Mouse (Mus musculus): ENCODE measurements around the gene Sncg.
A peak's percentile ranks its signal among the peaks of the same experiment; 100 is the strongest.
"Not testable (repeated sequence)": the region's sequence is repeated elsewhere in the genome, so short reads cannot be mapped to it uniquely, and the experiment has no call there.

The Sncg gene

DNA sequence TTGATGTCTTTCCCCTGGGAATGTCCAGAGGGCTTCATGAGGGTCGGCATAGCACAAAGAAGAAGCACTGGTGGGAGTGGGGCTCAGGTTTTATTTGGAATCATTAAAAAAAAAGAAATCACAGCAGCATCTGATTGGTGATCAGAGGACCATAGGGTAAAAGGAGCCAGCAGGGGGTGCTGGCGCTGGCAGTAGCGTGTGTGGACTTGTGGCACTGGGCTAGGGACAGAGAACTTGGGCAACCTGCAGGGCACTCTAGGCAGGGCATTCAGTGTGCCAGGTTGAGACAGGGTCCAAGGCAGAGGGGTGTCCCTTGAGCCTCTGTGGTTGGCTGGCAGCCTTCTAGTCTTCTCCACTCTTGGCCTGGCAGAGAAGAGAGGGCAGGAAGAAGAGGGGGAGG lies 4.4 kb downstream of the Sncg start:
- DNase-seq (ENCODE audit: low spot score in 2 of 2), result no peak

- no peak for DNase-seq (ENCODE audit: low spot score in 2 of 2)
These were observed 9.5 kb downstream of the Sncg start for GRCm38 (mm10) chr14:34365147-34365507.

DNA sequence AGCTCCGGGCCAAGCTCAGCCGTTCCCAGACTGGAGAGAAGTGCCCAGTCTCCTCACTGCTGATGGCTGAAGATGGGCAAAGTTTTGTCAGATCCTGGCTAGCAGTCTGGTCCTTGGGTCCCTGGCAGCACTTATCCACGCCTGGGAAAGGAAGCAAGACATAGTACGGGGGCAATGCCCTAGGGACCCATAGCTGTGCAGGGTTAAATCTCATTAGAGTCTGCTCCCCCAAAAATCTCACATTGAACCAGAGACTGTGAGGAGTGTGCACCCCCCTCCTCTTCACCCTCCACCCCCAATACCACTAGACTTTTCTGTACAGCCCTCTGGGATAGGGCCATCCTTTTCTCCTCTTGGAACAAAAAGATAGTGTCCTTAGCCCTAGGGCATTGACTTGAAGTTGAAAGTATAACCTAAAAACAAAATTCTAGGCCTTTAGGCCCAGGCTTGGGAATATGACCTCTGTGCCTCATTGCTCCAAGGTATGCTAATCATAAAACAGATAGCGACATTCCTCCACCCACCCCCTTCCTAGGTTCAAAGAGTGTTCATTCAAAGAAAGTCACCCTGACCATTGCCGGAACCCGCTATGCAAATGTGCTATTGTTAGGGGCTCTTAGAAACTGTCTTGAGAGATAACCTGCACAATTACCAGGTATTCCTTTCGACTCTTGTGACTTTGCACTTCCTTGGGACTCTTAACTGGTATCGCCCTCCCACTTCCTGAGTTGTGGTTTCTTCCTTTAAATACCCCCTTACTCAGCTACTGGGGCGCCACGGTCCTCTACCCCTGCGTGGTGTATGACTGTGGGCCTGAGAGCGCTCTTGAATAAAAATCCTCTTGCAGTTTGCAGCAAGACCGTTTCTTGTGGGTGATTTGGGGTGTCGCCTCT lies 10.1 kb downstream of the Sncg start:
- DNase-seq (ENCODE audit: low spot score in 2 of 2), result not testable (repeated sequence)

- peak in 1 of 2 experiments; percentile 17 for DNase-seq (ENCODE audit: low spot score in 2 of 2)
These were observed 10.9 kb downstream of the Sncg start for GRCm38 (mm10) chr14:34363490-34364253.

DNA sequence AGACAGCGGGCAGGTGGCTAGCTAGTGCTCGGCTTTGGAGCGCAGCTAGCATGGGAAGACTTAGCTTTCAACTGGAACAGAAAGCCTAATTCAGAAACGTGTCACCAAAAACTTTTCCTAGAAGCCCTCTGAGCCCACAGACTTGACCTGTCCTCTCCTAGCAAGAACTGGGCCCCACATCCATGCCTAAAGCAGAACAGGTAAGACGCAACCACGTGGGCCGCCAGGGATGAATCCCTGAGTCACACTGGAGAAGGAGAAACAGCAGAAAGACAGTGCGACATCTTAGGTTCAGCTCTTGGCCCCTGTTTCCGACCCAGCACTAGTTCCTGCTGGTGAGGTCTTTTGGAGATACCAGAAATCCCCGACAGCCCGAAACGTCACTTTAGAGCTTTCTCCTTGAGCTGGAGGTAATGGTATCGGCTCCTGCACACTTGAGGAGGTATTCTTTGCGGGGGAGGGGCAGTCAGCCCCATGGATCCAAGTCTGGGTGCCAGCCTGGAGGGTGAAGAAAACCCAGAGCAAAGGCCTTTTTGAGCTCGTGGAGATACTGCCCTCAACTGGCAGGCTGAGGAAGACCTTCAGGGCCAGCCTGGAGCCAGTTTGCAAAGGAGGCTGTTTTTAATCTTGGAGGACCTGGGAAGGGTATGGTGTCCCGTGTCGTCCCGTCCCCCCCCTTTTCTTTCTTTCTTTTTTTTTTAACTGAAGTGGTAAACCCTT lies 11.7 kb downstream of the Sncg start:
- DNase-seq (ENCODE audit: low spot score in 2 of 2), result peak in 1 of 2 experiments; percentile 13

- no peak for DNase-seq (ENCODE audit: low spot score in 2 of 2)
These were observed 12.5 kb downstream of the Sncg start for GRCm38 (mm10) chr14:34362135-34362534.

GRCm38 (mm10) chr14:34360251-34360650 lies 14.3 kb downstream of the Sncg start:
- no peak for DNase-seq (ENCODE audit: low spot score in 2 of 2)

- DNase-seq (ENCODE audit: low spot score in 2 of 2), result no peak
These were observed 14.8 kb downstream of the Sncg start for GRCm38 (mm10) chr14:34359676-34360244.

GRCm38 (mm10) chr14:34357671-34358455 lies 16.7 kb downstream of the Sncg start:
- DNase-seq (ENCODE audit: low spot score in 2 of 2), result no peak

GRCm38 (mm10) chr14:34355301-34355700 lies 19.3 kb downstream of the Sncg start, which contains the start of gene Fam25c:
Fam25c (minus strand) TSS chr14:34355433.
- DNase-seq (ENCODE audit: low spot score in 2 of 2), result no peak

DNA sequence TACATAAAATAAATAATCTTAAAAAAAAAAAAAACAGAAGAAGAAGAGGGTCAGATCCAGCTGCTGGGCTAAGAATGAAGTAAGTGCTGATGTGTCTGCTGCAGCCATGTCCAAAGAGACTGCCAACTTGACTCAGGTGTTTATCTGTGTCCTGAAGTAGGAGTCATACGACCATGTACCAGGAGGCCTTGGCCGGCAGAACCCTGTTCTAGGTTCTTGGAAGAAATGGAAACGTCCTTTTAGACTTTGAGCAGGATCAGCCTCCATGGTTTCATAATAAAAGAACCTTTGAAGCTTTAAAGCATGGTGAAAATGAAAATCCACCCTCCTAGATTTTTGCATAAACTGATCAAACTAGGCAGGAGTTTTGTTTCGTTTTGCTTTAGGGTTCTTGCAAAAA lies 20.1 kb downstream of the Sncg start:
- DNase-seq (ENCODE audit: low spot score in 2 of 2), result no peak

GRCm38 (mm10) chr14:34353326-34353725 lies 21.3 kb downstream of the Sncg start:
- no peak for DNase-seq (ENCODE audit: low spot score in 2 of 2)

DNA sequence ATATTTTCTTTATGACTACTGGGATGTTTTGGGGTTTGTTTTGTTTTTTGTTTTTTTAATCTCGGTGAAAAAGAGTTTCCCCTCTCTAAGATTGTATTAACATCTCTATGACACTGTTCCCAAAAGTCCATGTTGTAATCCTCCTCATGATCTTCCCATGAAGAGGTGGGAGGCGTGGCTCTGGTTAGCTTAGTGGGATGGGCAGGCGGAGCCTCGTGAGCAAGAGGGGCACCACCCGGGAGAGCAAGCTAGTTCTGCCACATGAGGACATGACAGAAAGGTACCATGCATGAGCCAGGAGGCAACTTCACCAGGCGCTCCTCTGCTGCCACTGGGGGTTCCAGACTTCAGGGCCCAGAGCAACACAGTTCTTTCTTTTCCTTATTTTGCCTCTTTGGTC lies 22.1 kb downstream of the Sncg start:
- DNase-seq (ENCODE audit: low spot score in 2 of 2), result no peak

DNA sequence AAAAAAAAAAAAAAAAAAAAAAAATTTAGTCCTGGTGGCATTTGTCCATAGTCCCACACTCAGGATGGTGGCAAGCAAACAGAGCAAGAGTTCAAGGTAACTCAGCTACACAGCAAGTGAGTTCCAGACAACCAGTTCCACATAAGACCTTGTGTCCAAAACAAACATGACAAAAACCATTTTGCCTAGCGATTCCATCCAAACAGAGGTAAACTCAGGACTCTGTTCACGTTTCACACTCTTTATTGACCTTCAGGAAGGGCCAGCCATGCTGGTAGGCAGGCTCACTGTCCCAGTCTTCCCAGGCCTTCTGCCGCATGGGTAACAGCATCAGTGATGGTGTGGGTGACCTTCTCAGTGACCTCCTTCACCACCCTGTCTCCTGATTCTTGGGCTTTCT lies 22.9 kb downstream of the Sncg start:
- DNase-seq (ENCODE audit: low spot score in 2 of 2), result no peak

- no peak for DNase-seq (ENCODE audit: low spot score in 2 of 2)
These were observed 25.6 kb downstream of the Sncg start for GRCm38 (mm10) chr14:34349007-34349406.

- DNase-seq (ENCODE audit: low spot score in 2 of 2), result no peak
These were observed 26.3 kb downstream of the Sncg start for GRCm38 (mm10) chr14:34348301-34348700.

DNA sequence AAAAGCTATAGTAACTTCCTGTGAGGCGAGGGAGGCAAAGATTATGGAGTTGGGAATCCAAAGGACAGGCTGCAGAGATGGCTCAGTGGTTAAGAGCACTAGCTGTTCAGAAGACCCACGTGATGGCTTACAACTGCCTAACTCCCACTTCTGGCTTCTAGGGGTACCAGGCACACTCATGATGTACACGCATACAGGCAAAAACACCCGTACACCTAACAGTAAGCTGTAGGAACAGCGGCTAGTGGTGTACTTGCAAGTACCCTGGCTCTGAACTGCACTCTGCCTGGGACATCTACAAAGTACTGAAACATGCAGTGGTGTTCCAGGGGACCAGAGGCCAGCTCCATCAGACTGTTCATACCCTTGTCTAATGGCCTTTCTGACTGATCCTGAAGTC lies 27.5 kb downstream of the Sncg start:
- no peak for DNase-seq (ENCODE audit: low spot score in 2 of 2)

GRCm38 (mm10) chr14:34345771-34346566 lies 28.6 kb downstream of the Sncg start:
- DNase-seq (ENCODE audit: low spot score in 2 of 2), result no peak

DNA sequence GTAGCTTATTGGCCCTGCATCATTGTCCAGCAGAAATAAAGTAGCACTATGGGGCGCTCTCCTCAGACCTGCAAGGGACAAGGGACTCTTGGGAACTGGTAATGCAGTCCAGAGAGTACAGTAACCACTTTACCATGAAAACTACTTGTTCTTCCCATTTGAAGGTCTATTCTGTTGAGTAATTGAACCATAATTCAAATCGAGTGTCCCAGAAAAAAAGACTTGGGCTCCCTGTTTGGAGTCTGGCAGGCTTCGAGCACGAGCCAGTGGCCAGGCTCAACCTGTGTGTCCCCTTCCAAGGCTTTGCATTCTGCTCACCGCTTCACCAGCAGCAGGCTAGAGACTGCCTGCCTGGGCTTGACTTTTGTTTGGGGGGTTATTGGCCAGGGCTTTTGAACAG lies 30.2 kb downstream of the Sncg start:
- no peak for DNase-seq (ENCODE audit: low spot score in 2 of 2)

- DNase-seq (ENCODE audit: low spot score in 2 of 2), result no peak
These were observed 31.5 kb downstream of the Sncg start for GRCm38 (mm10) chr14:34343078-34343477.

Data from thymus, postnatal 10 days (tissue).